Mouse (Mus musculus) hindbrain, embryonic 12.5 days (tissue): ENCODE data around the gene Ncor2. TPM values are rescaled to one million over a fixed set of nuclear protein-coding genes. Genes with fewer than 3 reads are reported as not detected.
A peak's percentile ranks its signal among the peaks of the same experiment; 100 is the strongest.

Source experiments
- ATAC-seq: fragments of 200-750 bp; cut with Nextera tagmentation; 2 replicates; pipeline ENCODE4 v1.8.0; 2017; ENCODE audit warnings: moderate TSS enrichment; ENCODE audit not compliant: low FRiP score
- H3K27ac ChIP-seq: fragments of 300-500 bp; sonication (generic); 2 replicates; pipeline ENCODE4 v1.5.1; 2016; ENCODE audit warnings: mild to moderate bottlenecking
- H3K27me3 ChIP-seq: fragments of 300-500 bp; sonication (generic); 2 replicates; pipeline ENCODE4 v1.6.1; 2016; ENCODE audit warnings: mild to moderate bottlenecking
- H3K36me3 ChIP-seq: fragments of 300-500 bp; sonication (generic); 2 replicates; pipeline ENCODE4 v1.6.1; 2016; ENCODE audit warnings: mild to moderate bottlenecking
- H3K4me1 ChIP-seq: fragments of 300-500 bp; sonication (generic); 2 replicates; pipeline ENCODE4 v1.6.1; 2016
- H3K4me2 ChIP-seq: fragments of 300-500 bp; sonication (generic); replicated peaks from 2 replicates; pipeline ENCODE4 v1.6.1; 2016; ENCODE audit warnings: mild to moderate bottlenecking
- H3K4me3 ChIP-seq: fragments of 300-500 bp; sonication (generic); 2 replicates; pipeline ENCODE4 v1.5.1; 2016; ENCODE audit warnings: mild to moderate bottlenecking
- H3K9ac ChIP-seq: fragments of 300-500 bp; sonication (generic); 2 replicates; pipeline ENCODE4 v1.6.1; 2016; ENCODE audit warnings: mild to moderate bottlenecking, moderate library complexity
- H3K9me3 ChIP-seq: fragments of 300-500 bp; sonication (generic); replicated peaks from 2 replicates; pipeline ENCODE4 v1.6.1; 2016; ENCODE audit warnings: mild to moderate bottlenecking
- WGBS: fragments of 180-500 bp; shearing (Covaris S2); methylation state at CpG from one replicate; pipeline ENCODE4 v1.1.7; 2016; 5-methylcytosine and 5-hydroxymethylcytosine counted together
- polyA plus RNA-seq: library from polyadenylated mRNA; unstranded; fragments of >200 nt; fragmentation: Nextera tagmentation; extraction: Ambion mirVana; gene quantifications from 2 replicates; pipeline ENCODE4 v1.2.1, GENCODE M21; 2016

The Ncor2 gene
- polyA plus RNA-seq, 1 experiment from 2014 or later = 31.0 TPM

- Histone ChIP-seq H3K27me3 (no peaks in the 10 kb centered on the region), H3K9me3 (no peaks in the 10 kb centered on the region), H3K4me3 (no peak overlapping the region), H3K4me2 (peak overlapping the region; percentile 70), H3K9ac (no peak overlapping the region), H3K4me1 (peaks cover 78% of the 10 kb centered on the region), H3K27ac (peak overlapping the region; percentile 72; the same call in 1 of the 2 replicates), H3K36me3 (no peaks in the 10 kb centered on the region)
- WGBS = 48% methylated on average over 13 of the region's 13 CpGs
- ATAC-seq = no peak
Observed at GRCm38 (mm10) chr5:125174726-125175672, 4.0 kb downstream of the Ncor2 start.

GRCm38 (mm10) chr5:125173868-125174267 lies 5.2 kb downstream of the Ncor2 start:
- H3K36me3 ChIP-seq = no peaks in the 10 kb centered on the region
- H3K27me3 ChIP-seq = no peaks in the 10 kb centered on the region
- H3K9ac ChIP-seq = no peak overlapping the region
- H3K27ac ChIP-seq = peak overlapping the region; percentile 73
- no peak overlapping the region for H3K4me3 ChIP-seq
- ATAC-seq = no peak
- H3K4me2 ChIP-seq = no peak overlapping the region
- H3K4me1 ChIP-seq = peaks cover 82% of the 10 kb centered on the region
- H3K9me3 ChIP-seq = no peaks in the 10 kb centered on the region
- WGBS = 81% methylated on average over 1 of the region's 1 CpGs

DNA sequence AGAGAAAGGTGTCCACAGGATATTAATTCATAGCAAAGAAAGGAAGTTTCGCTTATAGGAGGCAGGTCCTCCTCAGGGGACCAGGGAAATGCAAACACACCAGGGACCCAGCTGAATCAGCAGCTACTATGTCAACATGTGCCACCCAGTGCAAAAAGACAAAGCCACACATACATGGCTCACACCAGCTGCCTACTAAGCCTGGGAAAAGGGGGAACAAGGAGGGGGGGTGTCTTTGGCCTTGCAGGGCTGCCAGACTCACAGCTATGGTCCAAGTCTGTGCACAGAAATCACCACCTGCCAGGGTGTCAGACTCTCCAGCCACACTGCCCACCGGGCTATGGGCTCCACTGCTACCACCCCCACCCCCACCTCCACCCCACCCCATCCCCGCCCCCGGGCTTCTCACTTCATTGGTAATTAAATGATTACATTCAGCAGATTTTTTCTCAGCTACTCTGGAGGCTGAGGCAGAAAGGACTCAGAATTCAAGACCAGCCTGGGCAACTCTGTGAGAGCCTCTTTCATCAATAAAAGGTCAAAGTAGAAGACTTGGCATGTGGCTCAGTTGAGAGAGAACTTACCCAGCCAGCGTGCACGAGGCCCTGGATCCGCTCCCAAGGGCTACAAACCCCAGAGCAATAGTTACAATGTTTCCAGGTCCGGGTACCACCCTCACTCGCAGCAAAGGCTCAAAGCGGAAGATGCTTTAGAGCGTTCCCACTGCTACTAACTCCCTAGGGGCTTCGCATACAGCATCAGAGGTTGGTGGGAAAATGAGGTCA lies 6.0 kb downstream of the Ncor2 start:
- Histone ChIP-seq H3K36me3 (no peaks in the 10 kb centered on the region), H3K4me1 (peaks cover 86% of the 10 kb centered on the region), H3K9ac (no peak overlapping the region), H3K4me3 (no peak overlapping the region), H3K27ac (peak overlapping the region; percentile 73), H3K9me3 (no peaks in the 10 kb centered on the region), H3K27me3 (no peaks in the 10 kb centered on the region), H3K4me2 (peak overlapping the region; percentile 19; the same call in 1 of the 2 replicates)
- ATAC-seq = peak; percentile 21; the same call in 1 of the 2 replicates
- whole genome bisulfite sequencing = 43% methylated on average over 12 of the region's 12 CpGs

DNA sequence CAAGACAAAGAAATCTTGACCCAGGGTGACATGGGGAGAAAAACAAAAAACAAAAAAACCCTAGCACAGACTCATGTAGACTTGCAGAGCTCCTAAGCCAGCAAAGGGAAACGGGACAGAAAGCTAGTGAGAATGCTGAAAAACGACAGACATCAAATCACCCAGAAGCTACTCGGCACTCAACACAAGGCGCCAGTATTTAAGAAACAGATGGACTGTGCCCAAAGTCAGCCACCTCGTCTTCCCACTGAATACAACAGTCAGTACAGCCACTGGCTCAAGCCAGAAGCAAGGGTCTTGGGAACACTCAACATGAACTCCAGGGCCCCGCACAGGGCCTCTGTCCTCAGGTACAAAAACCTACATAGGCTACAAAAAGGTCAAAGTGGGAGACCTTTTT lies 7.8 kb downstream of the Ncor2 start:
- no peak overlapping the region for H3K9ac ChIP-seq
- ATAC-seq = no peak
- H3K4me1 ChIP-seq = peaks cover 83% of the 10 kb centered on the region

DNA sequence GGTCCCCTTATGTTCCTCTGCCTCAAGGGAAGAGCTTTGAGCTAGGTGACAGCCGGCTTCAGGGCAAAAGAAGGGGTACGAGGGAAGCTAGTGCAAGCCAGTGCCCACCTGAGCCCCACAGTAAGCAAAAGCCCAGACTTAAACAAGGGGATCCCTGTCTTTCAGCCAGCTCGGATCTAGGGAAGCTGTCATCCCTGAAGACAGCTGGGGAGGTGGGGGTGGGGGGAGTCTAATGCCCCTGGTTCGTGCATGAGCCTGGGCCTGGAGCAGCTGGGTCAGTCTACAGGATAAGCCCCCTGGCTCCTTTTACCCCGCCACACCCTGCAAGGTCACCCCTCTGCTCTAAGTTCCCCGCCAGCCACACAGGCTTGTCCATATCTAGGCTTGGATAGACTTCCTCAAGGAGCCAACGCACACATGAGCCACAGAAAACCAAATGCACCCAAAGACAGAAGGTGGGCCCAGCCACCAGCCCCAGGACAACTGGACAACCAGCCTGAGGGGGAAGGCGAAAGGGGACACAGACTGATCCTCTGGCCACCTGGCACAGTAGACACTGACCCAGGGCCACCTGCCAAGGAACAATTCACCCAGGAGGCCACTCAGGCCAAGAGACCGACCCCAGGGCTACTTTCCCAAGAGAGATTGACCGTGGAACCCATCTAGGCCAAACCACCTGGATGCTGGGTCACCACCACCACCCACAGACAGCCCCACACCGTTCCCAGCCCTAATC lies 8.7 kb downstream of the Ncor2 start:
- H3K27me3 ChIP-seq = no peaks in the 10 kb centered on the region
- 70% methylated on average over 11 of the region's 11 CpGs for WGBS
- no peak overlapping the region for H3K4me3 ChIP-seq
- peaks cover 83% of the 10 kb centered on the region for H3K4me1 ChIP-seq
- no peaks in the 10 kb centered on the region for H3K9me3 ChIP-seq
- no peak for ATAC-seq
- no peak overlapping the region for H3K4me2 ChIP-seq
- H3K36me3 ChIP-seq = no peaks in the 10 kb centered on the region
- H3K27ac ChIP-seq = 0 out of 2 replicates have a peak overlapping the region, but pooled peaks have one; percentile 23
- peak overlapping the region; percentile 8; the same call in 1 of the 2 replicates for H3K9ac ChIP-seq

More for the DNA sequence above, 7.8 kb downstream of the Ncor2 start:
- H3K9me3 ChIP-seq = no peaks in the 10 kb centered on the region
- no peak overlapping the region for H3K4me3 ChIP-seq
- no peaks in the 10 kb centered on the region for H3K27me3 ChIP-seq
- WGBS = 59% methylated on average over 6 of the region's 6 CpGs
- H3K27ac ChIP-seq = 0 out of 2 replicates have a peak overlapping the region, but pooled peaks have one; percentile 73
- H3K4me2 ChIP-seq = no peak overlapping the region
- no peaks in the 10 kb centered on the region for H3K36me3 ChIP-seq

- Histone ChIP-seq H3K27me3 (no peaks in the 10 kb centered on the region), H3K9ac (no peak overlapping the region), H3K36me3 (no peaks in the 10 kb centered on the region), H3K4me3 (no peak overlapping the region), H3K4me1 (peaks cover 86% of the 10 kb centered on the region), H3K9me3 (no peaks in the 10 kb centered on the region), H3K4me2 (no peak overlapping the region), H3K27ac (no peak overlapping the region; the same call in 1 of the 2 replicates)
- no peak for ATAC-seq
- 81% methylated on average over 7 of the region's 7 CpGs for WGBS
Observed at GRCm38 (mm10) chr5:125168101-125168500, 10.9 kb downstream of the Ncor2 start.

- no peak for ATAC-seq
- WGBS = 77% methylated on average over 5 of the region's 5 CpGs
- peaks cover 86% of the 10 kb centered on the region for H3K4me1 ChIP-seq
Observed at GRCm38 (mm10) chr5:125167524-125167923, 11.5 kb downstream of the Ncor2 start.

GRCm38 (mm10) chr5:125165993-125166392 lies 13.0 kb downstream of the Ncor2 start:
- ATAC-seq = no peak
- 83% methylated on average over 14 of the region's 14 CpGs for WGBS
- Histone ChIP-seq H3K27me3 (no peaks in the 10 kb centered on the region), H3K4me3 (no peak overlapping the region), H3K36me3 (no peaks in the 10 kb centered on the region), H3K9ac (no peak overlapping the region), H3K4me1 (peaks cover 83% of the 10 kb centered on the region), H3K9me3 (no peaks in the 10 kb centered on the region), H3K4me2 (no peak overlapping the region), H3K27ac (0 out of 2 replicates have a peak overlapping the region, but pooled peaks have one; percentile 76)

More at GRCm38 (mm10) chr5:125167524-125167923, 11.5 kb downstream of the Ncor2 start:
- Histone ChIP-seq H3K9me3 (no peaks in the 10 kb centered on the region), H3K4me3 (no peak overlapping the region), H3K36me3 (no peaks in the 10 kb centered on the region), H3K9ac (no peak overlapping the region), H3K27ac (no peak overlapping the region), H3K27me3 (no peaks in the 10 kb centered on the region), H3K4me2 (no peak overlapping the region)

- 30% methylated on average over 12 of the region's 12 CpGs for WGBS
- H3K9me3 ChIP-seq = no peaks in the 10 kb centered on the region
- H3K4me2 ChIP-seq = peak overlapping the region; percentile 14; the same call in 1 of the 2 replicates
- H3K9ac ChIP-seq = peak overlapping the region; percentile 42
- no peaks in the 10 kb centered on the region for H3K36me3 ChIP-seq
- H3K4me3 ChIP-seq = no peak overlapping the region
- no peak for ATAC-seq
- H3K4me1 ChIP-seq = peaks cover 83% of the 10 kb centered on the region
- peak overlapping the region; percentile 76 for H3K27ac ChIP-seq
- H3K27me3 ChIP-seq = no peaks in the 10 kb centered on the region
Observed at GRCm38 (mm10) chr5:125164465-125165167, 14.4 kb downstream of the Ncor2 start.

GRCm38 (mm10) chr5:125163441-125164050 lies 15.5 kb downstream of the Ncor2 start:
- H3K27ac ChIP-seq = peak overlapping the region; percentile 76
- no peaks in the 10 kb centered on the region for H3K9me3 ChIP-seq
- no peak overlapping the region for H3K4me3 ChIP-seq
- H3K27me3 ChIP-seq = no peaks in the 10 kb centered on the region
- no peak overlapping the region for H3K4me2 ChIP-seq
- peaks cover 86% of the 10 kb centered on the region for H3K4me1 ChIP-seq
- no peaks in the 10 kb centered on the region for H3K36me3 ChIP-seq
- WGBS = 35% methylated on average over 8 of the region's 8 CpGs
- H3K9ac ChIP-seq = 0 out of 2 replicates have a peak overlapping the region, but pooled peaks have one; percentile 2
- ATAC-seq = no peak

DNA sequence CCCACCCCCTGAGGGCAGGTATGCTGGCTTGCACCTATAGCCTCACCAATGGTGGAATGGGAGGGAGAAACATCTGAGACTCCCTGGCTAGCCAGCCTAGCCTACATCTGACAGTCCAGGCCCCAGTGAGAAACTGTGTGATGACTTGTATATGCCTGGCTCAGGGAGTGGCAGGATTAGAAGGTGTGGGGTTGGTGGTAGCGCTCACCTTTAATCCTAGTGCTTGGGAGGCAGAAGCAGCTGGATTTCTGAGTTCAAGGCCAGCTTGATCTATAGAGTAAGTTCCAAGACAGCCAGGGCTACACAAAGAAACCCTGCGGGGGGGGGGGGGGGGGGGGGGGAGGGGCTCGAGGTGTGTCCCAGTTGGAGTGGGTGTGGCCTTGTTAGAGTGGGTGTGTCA lies 16.6 kb downstream of the Ncor2 start:
- Histone ChIP-seq H3K27me3 (no peaks in the 10 kb centered on the region), H3K27ac (no peak overlapping the region; the same call in 1 of the 2 replicates), H3K36me3 (no peaks in the 10 kb centered on the region), H3K4me2 (no peak overlapping the region), H3K9ac (no peak overlapping the region), H3K4me1 (peaks cover 89% of the 10 kb centered on the region), H3K4me3 (no peak overlapping the region), H3K9me3 (no peaks in the 10 kb centered on the region)
- WGBS = 57% methylated on average over 2 of the region's 3 CpGs
- no peak for ATAC-seq
